Mouse (Mus musculus) embryonic fibroblast, embryonic 13.5 days (primary cell): ENCODE results near the gene Cdkl3.

Experiments used
- CTCF ChIP-seq: IDR thresholded peaks from 2 replicates; pipeline ENCODE4 v1.5.1; 2011; ENCODE audit warnings: mild to moderate bottlenecking, control low read depth, low read length, moderate library complexity, borderline replicate concordance; ENCODE audit not compliant: insufficient read depth
- POLR2A ChIP-seq: IDR thresholded peaks from 2 replicates; pipeline ENCODE4 v1.6.1; 2011; ENCODE audit warnings: low read depth, mild to moderate bottlenecking, control low read depth, low read length, moderate library complexity

- TF ChIP-seq POLR2A = no peak
- TF ChIP-seq CTCF = no peak
These were observed 123.7 kb downstream of the Cdkl3 start for GRCm38 (mm10) chr11:52127760-52128159.
